Mouse (Mus musculus): ENCODE measurements around the gene Slc39a5. TPM values are rescaled to one million over a fixed set of nuclear protein-coding genes. Genes with fewer than 3 reads are reported as not detected.

Slc39a5 gene
- polyA plus RNA-seq, 1 experiment from 2014 or later: 0.24 TPM

DNA sequence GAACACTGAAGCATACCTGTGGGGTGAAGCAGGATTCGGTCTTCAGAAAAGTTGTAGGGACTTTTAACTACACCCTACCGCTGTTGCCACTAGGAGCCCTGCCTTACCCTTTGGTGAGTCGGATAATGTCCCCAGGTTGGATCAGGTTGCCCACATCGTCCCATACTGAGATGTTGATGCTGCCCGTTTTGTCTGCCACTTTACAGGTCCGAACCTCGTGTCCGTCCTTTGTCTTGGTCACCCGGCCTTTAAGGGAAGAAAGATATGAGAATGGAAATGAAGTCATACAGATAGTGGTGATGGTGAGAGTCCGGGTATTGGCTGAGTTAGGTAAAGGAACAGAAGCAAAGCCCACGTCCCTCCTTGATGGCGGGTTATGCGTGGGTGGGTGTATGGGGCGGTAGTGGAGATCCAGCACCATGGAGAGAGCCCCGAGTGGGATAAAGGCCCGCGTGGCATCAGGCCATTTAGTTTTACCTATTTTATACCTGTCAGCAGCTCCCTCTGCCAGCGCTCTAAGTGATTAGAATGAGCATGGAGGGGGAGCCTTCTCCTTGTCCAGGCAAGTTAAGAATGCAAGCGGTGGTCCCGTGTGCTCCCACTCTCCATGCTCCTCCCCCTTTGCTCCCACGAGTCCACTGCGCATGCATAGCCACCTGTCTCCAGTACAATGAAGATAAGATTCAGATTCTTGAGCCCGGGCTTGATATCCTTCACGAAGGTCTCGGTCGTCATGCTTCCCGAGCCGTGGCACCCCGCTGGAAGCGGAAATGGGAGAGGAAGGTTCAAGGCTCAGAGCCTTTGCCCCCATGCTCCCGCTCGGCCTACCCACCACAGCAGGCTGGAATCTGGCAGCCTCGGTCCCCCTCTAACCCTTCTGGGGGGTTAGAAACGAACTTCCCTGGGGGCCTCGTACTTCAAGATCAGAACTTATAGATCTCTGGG lies 7.8 kb upstream of the Slc39a5 start:
- Histone ChIP-seq H3K4me2 (replicated peaks) (peak overlapping the region; percentile 99), H3K4me3 (peak overlapping the region; percentile 98), H3K9ac (replicated peaks) (peak overlapping the region; percentile 90), H3K9me3 (no peaks in the 10 kb centered on the region), H3K27ac (replicated peaks) (peak overlapping the region; percentile 99), H3K36me3 (peaks cover 9% of the 10 kb centered on the region; the same call in 1 of the 2 replicates), H3K4me1 (peaks cover 46% of the 10 kb centered on the region), H3K27me3 (no peaks in the 10 kb centered on the region)
- 17% methylated on average over 35 of the region's 35 CpGs for WGBS
- peak; percentile 23 for ATAC-seq (replicated peaks)

GRCm38 (mm10) chr10:128403931-128404330 lies 2.9 kb upstream of the Slc39a5 start:
- Histone ChIP-seq H3K27ac (replicated peaks) (no peak overlapping the region), H3K9ac (replicated peaks) (no peak overlapping the region), H3K4me3 (no peak overlapping the region), H3K27me3 (no peaks in the 10 kb centered on the region), H3K4me1 (peaks cover 12% of the 10 kb centered on the region), H3K36me3 (peaks cover 10% of the 10 kb centered on the region), H3K9me3 (no peaks in the 10 kb centered on the region), H3K4me2 (replicated peaks) (no peak overlapping the region)
- 78% methylated on average over 7 of the region's 7 CpGs for WGBS
- ATAC-seq (replicated peaks): no peak

- H3K27ac ChIP-seq (replicated peaks): no peak overlapping the region
- no peaks in the 10 kb centered on the region for H3K9me3 ChIP-seq
- no peak for ATAC-seq (replicated peaks)
- H3K9ac ChIP-seq (replicated peaks): no peak overlapping the region
- H3K36me3 ChIP-seq: peaks cover 8% of the 10 kb centered on the region
- 80% methylated on average over 9 of the region's 9 CpGs for WGBS
- no peaks in the 10 kb centered on the region for H3K27me3 ChIP-seq
- no peak overlapping the region for H3K4me2 ChIP-seq (replicated peaks)
- no peaks in the 10 kb centered on the region for H3K4me1 ChIP-seq
- H3K4me3 ChIP-seq: no peak overlapping the region
Observed at GRCm38 (mm10) chr10:128401638-128402037, 609 bp upstream of the Slc39a5 start.

GRCm38 (mm10) chr10:128400338-128400737 lies 691 bp downstream of the Slc39a5 start:
- Histone ChIP-seq H3K9me3 (no peaks in the 10 kb centered on the region), H3K36me3 (peaks cover 13% of the 10 kb centered on the region), H3K4me1 (no peaks in the 10 kb centered on the region), H3K27ac (replicated peaks) (no peak overlapping the region), H3K27me3 (no peaks in the 10 kb centered on the region), H3K4me3 (no peak overlapping the region), H3K4me2 (replicated peaks) (no peak overlapping the region), H3K9ac (replicated peaks) (no peak overlapping the region)
- WGBS: 37% methylated on average over 5 of the region's 5 CpGs
- no peak for ATAC-seq (replicated peaks)

- Histone ChIP-seq H3K27ac (replicated peaks) (no peak overlapping the region), H3K4me2 (replicated peaks) (no peak overlapping the region), H3K36me3 (peaks cover 23% of the 10 kb centered on the region), H3K9ac (replicated peaks) (no peak overlapping the region), H3K4me1 (no peaks in the 10 kb centered on the region), H3K4me3 (no peak overlapping the region), H3K9me3 (no peaks in the 10 kb centered on the region), H3K27me3 (no peaks in the 10 kb centered on the region)
- 68% methylated on average over 7 of the region's 7 CpGs for WGBS
- no peak for ATAC-seq (replicated peaks)
Observed at GRCm38 (mm10) chr10:128397466-128397865, 3.6 kb downstream of the Slc39a5 start.

DNA sequence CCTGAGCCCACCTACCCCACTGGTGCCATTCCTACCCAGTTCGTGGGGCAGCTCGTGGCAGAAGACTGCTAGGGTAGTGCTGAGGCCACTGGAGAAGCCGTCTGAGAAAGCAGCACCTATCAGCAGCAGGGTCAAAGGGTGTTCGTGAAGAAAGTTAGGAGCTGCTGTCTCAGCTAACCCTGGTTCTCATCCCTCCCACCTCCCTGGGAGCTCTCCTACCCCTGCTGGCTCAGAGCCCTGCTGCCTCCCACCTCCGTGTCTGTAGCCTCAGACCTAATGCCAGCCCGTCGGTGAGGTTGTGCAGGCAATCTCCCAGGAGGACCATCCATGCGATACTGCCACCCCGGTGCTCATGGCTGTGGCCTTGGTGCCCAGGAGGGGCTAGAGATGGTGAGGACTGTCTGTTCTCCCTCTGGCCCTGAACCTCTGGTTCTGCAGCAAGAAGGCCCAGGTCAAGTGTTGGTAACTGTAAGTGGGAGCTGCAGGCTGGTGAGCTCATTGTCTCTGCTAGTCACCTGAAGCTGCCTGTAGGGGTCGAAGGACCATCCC lies 4.2 kb downstream of the Slc39a5 start:
- Histone ChIP-seq H3K4me2 (replicated peaks) (no peak overlapping the region), H3K27ac (replicated peaks) (no peak overlapping the region), H3K36me3 (peaks cover 29% of the 10 kb centered on the region), H3K27me3 (no peaks in the 10 kb centered on the region), H3K9me3 (no peaks in the 10 kb centered on the region), H3K4me3 (no peak overlapping the region), H3K9ac (replicated peaks) (no peak overlapping the region), H3K4me1 (no peaks in the 10 kb centered on the region)
- WGBS: 73% methylated on average over 10 of the region's 10 CpGs
- ATAC-seq (replicated peaks): no peak

DNA sequence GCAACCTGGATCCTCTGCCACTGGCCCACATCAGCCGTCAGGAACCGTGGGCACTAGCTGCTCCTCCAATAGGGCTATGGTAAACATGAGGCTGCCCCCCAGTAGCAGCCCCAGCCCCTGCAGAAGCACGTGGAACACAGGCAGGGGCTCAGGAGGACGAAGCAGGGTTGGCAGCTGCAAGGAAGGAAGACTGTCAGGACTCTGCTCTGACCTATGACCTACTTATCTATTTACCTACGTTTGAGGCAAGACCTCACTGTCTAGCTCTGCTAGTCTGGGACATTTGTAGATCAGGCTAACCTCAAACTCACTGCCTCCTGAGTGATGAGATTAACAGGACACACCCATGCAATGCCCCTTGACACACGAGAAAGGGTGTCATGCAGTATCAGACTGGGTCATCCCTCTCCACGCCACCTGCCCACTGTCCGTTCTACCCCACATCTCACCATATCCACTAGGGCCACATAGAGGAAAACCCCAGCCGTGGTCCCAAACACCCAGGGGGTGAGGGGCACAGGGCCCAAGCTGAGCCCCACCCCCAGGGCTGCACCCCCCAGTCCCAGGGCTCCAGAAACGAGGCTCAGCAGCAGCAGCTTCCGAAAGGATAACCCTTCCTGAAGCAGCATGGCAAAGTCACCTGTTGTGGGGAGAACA lies 4.9 kb downstream of the Slc39a5 start:
- no peak overlapping the region for H3K4me3 ChIP-seq
- no peaks in the 10 kb centered on the region for H3K9me3 ChIP-seq
- H3K4me2 ChIP-seq (replicated peaks): no peak overlapping the region
- no peak overlapping the region for H3K27ac ChIP-seq (replicated peaks)
- no peaks in the 10 kb centered on the region for H3K4me1 ChIP-seq
- ATAC-seq (replicated peaks): no peak
- WGBS: 71% methylated on average over 11 of the region's 11 CpGs
- H3K36me3 ChIP-seq: peaks cover 32% of the 10 kb centered on the region
- H3K27me3 ChIP-seq: no peaks in the 10 kb centered on the region
- H3K9ac ChIP-seq (replicated peaks): no peak overlapping the region

DNA sequence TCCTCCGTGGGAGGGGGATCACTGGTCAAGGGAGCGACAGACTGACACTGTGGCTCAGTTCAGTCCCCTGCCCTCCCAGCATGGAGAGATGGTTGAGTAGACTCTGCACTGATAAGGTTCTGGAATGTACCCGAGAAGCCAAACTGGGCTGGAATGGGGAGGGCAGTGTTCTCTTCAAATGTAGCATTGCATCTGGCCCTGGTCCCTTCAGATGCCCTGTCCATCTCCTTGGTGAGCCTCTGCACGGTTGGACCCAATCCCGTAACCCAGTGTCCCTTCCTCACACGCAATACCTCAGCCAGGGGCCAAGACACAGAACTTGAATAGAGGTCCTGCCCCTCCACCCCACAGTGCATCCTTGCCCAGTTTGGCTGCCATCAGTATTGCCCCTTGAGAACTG lies 9.2 kb downstream of the Slc39a5 start:
- 76% methylated on average over 6 of the region's 6 CpGs for WGBS
- no peak for ATAC-seq (replicated peaks)
- Histone ChIP-seq H3K4me2 (replicated peaks) (no peak overlapping the region), H3K9me3 (no peaks in the 10 kb centered on the region), H3K27me3 (no peaks in the 10 kb centered on the region), H3K27ac (replicated peaks) (no peak overlapping the region), H3K4me3 (no peak overlapping the region), H3K36me3 (peaks cover 73% of the 10 kb centered on the region), H3K4me1 (no peaks in the 10 kb centered on the region), H3K9ac (replicated peaks) (no peak overlapping the region)

GRCm38 (mm10) chr10:128390366-128390765 lies 10.7 kb downstream of the Slc39a5 start:
- H3K27me3 ChIP-seq: no peaks in the 10 kb centered on the region
- H3K9me3 ChIP-seq: no peaks in the 10 kb centered on the region
- ATAC-seq (replicated peaks): no peak
- H3K4me1 ChIP-seq: no peaks in the 10 kb centered on the region
- no peak overlapping the region for H3K4me3 ChIP-seq
- WGBS: 89% methylated on average over 12 of the region's 12 CpGs
- no peak overlapping the region for H3K4me2 ChIP-seq (replicated peaks)
- H3K9ac ChIP-seq (replicated peaks): no peak overlapping the region
- H3K36me3 ChIP-seq: peaks cover 83% of the 10 kb centered on the region
- no peak overlapping the region for H3K27ac ChIP-seq (replicated peaks)

DNA sequence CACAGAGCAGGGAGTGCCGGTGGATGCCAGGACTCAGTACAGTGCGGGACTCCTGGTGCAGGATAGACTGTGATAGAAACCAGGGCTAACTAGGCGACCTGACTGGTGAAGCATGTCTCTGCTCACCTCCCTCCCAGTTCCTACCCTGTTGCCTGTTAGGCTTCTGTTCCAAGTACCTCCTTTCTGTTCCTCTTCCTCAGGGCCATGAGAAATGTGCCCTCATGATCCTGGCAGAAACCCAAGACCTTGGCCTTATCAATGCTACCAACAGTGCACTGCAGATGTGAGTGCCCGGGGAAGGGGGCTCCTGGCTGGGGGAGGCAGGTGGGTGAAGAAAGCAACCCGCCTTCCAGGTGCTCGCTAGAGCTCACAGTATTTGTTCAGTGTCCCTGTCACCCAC lies 11.5 kb downstream of the Slc39a5 start:
- WGBS: 86% methylated on average over 6 of the region's 6 CpGs
- no peak overlapping the region for H3K4me3 ChIP-seq
- no peaks in the 10 kb centered on the region for H3K9me3 ChIP-seq
- H3K4me1 ChIP-seq: no peaks in the 10 kb centered on the region
- no peak overlapping the region for H3K4me2 ChIP-seq (replicated peaks)
- H3K9ac ChIP-seq (replicated peaks): no peak overlapping the region
- no peak overlapping the region for H3K27ac ChIP-seq (replicated peaks)
- peaks cover 91% of the 10 kb centered on the region for H3K36me3 ChIP-seq
- no peaks in the 10 kb centered on the region for H3K27me3 ChIP-seq
- ATAC-seq (replicated peaks): no peak

DNA sequence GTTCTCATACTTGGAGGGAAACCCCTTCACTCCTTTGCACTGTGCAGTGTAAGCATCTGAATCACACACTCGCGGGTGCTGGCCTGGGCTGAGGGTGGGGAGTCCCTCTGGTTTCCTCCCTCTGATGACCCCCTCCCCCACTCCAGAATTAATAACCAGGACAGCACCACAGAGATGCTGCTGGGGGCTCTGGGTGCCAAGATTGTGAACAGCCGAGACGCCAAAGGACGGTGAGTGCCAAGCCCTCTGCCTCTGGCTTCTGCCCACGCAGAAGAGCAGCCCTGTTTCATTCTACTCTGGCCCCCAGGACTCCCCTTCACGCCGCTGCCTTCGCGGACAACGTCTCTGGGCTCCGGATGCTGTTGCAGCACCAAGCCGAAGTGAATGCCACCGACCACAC lies 12.1 kb downstream of the Slc39a5 start:
- H3K36me3 ChIP-seq: peaks cover 97% of the 10 kb centered on the region
- no peaks in the 10 kb centered on the region for H3K27me3 ChIP-seq
- H3K9ac ChIP-seq (replicated peaks): no peak overlapping the region
- no peaks in the 10 kb centered on the region for H3K4me1 ChIP-seq
- WGBS: 87% methylated on average over 14 of the region's 14 CpGs
- no peak overlapping the region for H3K4me3 ChIP-seq
- no peak overlapping the region for H3K4me2 ChIP-seq (replicated peaks)
- H3K9me3 ChIP-seq: no peaks in the 10 kb centered on the region
- ATAC-seq (replicated peaks): no peak
- no peak overlapping the region for H3K27ac ChIP-seq (replicated peaks)

DNA sequence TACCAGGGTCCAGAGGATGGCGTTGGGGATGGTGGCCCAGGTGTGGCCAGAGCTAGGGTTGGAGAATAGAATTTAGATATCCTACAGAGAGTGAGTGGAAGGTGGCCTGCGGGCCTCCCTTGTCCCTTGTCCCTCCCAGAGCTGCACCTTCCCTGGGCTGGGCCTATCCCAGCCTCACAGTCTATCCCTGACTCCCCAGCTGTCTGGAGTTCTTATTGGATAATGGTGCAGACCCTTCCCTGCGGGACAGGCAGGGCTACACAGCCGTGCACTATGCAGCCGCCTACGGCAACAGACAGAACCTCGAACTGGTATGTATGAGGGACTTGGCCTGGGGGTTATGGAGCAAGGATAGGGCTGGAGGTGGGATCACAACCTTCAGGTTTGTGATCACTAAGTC lies 15.1 kb downstream of the Slc39a5 start:
- WGBS: 93% methylated on average over 7 of the region's 7 CpGs
- H3K9me3 ChIP-seq: no peaks in the 10 kb centered on the region
- no peak overlapping the region for H3K27ac ChIP-seq (replicated peaks)
- H3K4me1 ChIP-seq: no peaks in the 10 kb centered on the region
- H3K36me3 ChIP-seq: peaks cover 98% of the 10 kb centered on the region
- no peak overlapping the region for H3K4me2 ChIP-seq (replicated peaks)
- H3K27me3 ChIP-seq: no peaks in the 10 kb centered on the region
- ATAC-seq (replicated peaks): 0 out of 2 replicates have a peak, but pooled peaks have one; percentile 44
- no peak overlapping the region for H3K9ac ChIP-seq (replicated peaks)
- no peak overlapping the region for H3K4me3 ChIP-seq
